Mouse (Mus musculus): ENCODE data around the gene Ptrh1.

Gene Ptrh1

GRCm38 (mm10) chr2:32791297-32791696, 15.7 kb downstream of the Ptrh1 start:
- DNase-seq (ENCODE audit: inconsistent age in 2 of 2, low spot score in 1 of 2) = peak; percentile 26 to 70

DNA sequence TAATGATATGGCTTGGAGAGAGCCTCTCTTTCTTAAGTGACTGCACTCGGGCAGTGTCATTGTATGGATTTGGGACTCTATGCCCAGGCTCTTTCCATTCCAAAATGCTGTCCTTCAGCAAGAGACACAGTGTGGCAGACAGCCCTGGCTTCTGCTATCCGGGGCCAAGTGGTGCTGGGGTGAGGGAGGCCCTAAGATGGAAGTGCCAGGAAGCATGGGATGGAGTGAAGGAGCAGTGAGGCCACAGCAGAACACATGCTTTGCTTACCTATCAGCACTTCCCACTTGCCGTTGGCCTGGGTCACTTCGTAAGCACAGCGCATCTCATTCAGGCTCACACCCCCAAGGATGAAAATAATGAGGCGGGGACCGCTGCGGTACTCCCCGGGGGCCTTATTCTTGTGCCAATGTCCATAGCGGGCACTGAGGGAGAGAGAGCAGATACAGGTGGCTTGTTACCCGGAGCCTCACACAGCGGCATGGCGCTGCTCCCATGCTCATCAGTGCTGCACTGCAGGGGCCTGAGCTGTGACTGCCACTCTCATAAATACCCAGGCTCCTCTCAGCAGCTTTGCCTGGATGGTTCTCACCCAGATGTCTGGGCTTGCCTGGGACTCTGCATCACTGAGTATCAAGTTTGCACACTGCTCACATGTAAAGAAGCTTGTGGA, 20.3 kb downstream of the Ptrh1 start:
- DNase-seq (ENCODE audit: inconsistent age in 2 of 2, low spot score in 1 of 2) = no peak

GRCm38 (mm10) chr2:32798251-32798962, 22.8 kb downstream of the Ptrh1 start:
- DNase-seq (ENCODE audit: inconsistent age in 2 of 2, low spot score in 1 of 2) = no peak

GRCm38 (mm10) chr2:32808816-32809566, 33.4 kb downstream of the Ptrh1 start:
- no peak for DNase-seq (ENCODE audit: inconsistent age in 2 of 2, low spot score in 1 of 2)

DNA sequence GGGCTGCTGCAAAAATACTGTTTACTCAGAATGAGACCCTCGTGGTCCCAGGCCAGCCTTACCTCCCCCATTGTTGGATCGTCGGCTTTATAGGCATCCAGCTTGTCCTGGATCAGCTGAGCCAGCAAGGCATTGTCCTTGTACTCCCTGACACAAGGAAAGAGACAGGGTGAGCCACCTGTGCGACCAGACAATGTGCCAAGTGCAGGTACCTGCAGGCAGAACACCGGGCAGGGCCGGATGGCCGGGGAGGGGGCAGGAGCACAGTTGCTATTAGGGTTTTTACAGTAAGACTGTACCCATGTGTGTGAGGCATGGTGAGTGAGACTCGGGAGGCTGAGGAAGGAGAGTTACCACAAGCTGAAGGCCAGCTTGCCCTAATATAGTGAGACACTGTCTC, 36.4 kb downstream of the Ptrh1 start:
- no peak for DNase-seq (ENCODE audit: inconsistent age in 2 of 2, low spot score in 1 of 2)

GRCm38 (mm10) chr2:32816497-32816896, 40.9 kb downstream of the Ptrh1 start:
- DNase-seq (ENCODE audit: inconsistent age in 2 of 2, low spot score in 1 of 2) = no peak

DNA sequence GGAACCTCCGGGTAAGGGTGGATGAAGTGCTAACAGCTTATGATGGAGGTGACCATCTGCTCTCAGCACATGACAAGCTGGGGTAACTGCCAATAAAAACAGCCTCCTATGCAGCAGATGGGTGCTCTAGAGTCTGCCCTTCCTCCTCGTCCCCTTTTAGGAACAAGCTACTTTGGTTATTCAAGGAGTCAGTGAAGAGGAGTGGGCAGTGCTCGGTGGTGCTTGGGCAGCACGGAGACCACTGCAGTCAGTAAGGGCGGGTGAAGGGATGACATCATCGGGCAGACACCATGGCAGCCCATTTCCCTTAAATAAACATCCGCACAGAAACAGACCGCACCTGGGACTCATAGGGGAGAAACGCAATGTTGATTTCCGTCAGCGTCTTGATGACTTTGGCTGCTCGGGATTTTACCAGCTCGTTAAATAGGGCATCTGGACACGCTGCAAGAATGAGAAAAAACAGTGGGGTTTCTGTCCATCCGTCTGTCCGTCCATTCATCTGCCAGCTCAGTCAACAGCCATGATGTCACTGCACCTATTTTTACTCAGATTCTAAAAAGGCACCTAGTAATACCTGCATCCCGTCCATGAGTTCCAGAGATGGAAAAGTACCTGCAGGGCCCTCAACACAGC, 41.5 kb downstream of the Ptrh1 start:
- DNase-seq (ENCODE audit: inconsistent age in 2 of 2, low spot score in 1 of 2) = no peak

- no peak for DNase-seq (ENCODE audit: inconsistent age in 2 of 2, low spot score in 1 of 2)
Observed at GRCm38 (mm10) chr2:32817589-32817988, 42.0 kb downstream of the Ptrh1 start.

DNA sequence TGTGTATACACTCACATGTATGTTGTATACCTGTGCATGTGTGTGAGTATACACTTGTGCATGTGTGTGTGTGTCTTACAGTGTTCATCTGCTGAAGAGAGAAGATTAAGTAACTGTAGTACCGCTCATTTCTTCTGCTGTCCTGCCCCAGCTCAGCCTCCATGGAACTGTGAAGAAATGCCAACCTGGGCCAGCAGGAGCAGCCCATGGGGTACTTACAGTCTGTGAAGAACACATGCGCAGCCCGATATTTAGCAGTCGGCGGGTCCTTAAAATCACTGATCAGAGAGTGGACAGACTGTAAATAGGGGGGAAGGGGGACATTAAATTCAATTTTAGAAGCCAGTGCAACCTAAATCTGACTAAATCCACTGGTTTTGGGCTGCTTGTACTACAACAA, 42.6 kb downstream of the Ptrh1 start:
- no peak for DNase-seq (ENCODE audit: inconsistent age in 2 of 2, low spot score in 1 of 2)

DNA sequence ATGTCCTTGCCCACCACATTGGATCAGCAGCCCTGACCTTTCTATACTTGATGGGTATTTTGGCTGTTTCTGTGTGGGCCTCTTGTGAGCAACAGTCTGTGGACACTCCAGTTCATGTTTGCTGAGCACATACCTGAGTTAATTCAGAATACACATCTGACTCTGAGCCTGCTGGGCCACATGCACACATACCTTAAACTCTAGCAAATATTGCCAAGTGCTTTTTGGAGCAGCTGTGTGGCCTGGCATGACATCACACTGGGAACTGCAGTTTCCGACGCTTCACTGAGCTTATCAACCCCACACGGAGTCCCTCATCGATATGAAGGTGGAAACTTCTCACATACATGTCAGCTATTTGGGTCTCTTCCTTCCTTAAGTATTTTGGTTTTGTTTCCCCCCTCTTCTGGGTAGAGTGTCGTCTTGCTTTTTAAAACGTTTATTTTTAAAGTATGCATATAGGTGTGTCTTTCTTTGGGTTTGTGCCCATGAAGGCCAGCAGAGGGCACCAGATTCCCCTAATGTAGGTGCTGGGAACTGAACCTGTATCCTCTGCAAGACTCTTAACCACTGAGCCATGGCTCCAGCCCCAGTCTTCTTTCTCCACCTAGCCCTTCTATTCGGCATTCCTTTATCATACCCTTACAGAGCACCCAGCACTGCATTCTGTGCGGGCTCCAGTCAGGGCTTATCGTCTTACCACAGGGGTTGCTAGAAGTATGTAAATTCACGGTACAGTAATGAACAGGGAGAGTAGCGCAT, 45.6 kb downstream of the Ptrh1 start:
- peak; percentile 33 to 77 for DNase-seq (ENCODE audit: inconsistent age in 2 of 2, low spot score in 1 of 2)

DNA sequence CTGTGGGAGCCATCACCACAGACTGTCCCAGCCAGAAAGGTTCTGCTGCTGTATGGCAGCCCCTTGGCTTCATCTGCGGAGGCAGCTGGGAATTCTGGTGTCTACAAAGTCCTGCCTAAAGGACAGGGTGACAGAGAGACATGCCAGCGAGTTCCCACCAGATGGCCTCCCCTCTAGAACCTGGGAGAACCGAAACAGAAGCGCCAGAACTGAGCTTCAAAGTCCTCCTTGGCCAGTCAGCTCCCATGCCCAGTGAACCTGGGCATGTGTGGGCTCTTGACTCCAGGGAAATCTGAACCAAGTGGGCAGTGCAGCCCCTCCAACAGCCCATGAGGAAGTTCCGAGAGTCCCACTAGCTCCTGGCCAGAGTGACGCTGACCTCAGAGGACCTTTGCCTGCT, 47.1 kb downstream of the Ptrh1 start:
- no peak for DNase-seq (ENCODE audit: inconsistent age in 2 of 2, low spot score in 1 of 2)

DNA sequence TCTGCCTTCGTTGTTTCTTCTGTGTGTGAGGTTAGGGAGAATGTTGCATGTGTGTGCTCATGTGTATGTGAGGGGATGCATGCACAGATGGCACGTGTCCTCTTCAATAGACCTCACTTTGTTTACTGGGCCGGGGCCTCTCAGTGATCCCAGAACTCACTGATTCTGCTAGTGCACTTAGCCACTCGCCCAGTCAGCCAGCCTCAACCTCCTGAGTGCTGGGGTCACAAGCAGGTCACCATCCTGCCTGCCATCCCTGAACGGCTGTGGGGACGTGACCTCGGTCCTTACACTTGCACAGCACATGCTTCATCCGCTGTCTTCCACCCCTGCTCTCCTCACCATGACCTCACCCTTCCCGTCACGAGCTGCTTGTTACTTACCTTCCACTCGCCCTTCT, 47.6 kb downstream of the Ptrh1 start:
- no peak for DNase-seq (ENCODE audit: inconsistent age in 2 of 2, low spot score in 1 of 2)

GRCm38 (mm10) chr2:32823579-32824154, 48.1 kb downstream of the Ptrh1 start:
- DNase-seq (ENCODE audit: inconsistent age in 2 of 2, low spot score in 1 of 2) = no peak

GRCm38 (mm10) chr2:32824181-32824580, 48.6 kb downstream of the Ptrh1 start:
- no peak for DNase-seq (ENCODE audit: inconsistent age in 2 of 2, low spot score in 1 of 2)

DNA sequence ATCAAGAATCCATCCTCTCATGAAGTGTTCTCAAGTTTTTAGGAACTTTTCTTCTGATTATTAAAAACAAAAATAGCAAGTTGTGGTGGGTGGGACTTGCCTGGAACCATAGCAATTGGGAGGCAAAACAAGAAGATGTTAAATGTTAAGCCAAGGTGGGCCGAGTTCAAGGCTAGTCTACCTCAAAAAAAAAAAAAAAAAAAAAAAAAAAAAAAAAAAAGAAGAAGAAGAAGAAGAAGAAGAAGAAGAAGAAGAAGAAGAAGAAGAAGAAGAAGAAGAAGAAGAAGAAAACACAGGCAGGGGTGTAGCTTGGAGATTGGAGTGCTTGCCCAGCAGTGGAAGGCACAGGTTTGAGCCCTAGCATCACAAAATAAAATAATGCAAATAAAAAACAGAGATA, 49.2 kb downstream of the Ptrh1 start:
- no peak for DNase-seq (ENCODE audit: inconsistent age in 2 of 2, low spot score in 1 of 2)

DNA sequence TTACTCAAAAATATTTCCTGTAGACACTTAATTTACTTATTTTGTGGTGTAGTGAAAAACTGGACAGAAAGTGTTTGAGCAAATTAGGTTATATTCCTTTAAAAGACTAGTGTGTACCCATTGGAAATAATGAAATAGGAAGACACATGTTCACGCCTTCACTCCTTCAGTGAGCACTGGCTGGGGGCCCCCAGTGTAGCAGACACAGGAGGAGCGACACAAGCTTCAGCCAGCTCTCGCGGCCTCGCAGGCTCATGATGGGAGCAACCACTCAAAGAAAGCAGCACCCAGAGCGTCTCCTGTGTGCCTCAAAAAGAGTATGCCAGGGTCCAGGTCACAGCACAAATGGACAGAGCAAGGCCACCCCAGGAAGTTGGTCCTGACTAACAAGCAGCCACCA, 50.2 kb downstream of the Ptrh1 start:
- DNase-seq (ENCODE audit: inconsistent age in 2 of 2, low spot score in 1 of 2) = no peak

Data from adrenal gland, adult (tissue).